Mouse (Mus musculus) cerebral cortex, adult 2 months (tissue): ENCODE results near the gene Vmn1r117.

Source experiments
- WGBS: fragments of 180-500 bp; shearing (Covaris S2); methylation state at CpG from one replicate; pipeline ENCODE4 v1.1.7; 2018; 5-methylcytosine and 5-hydroxymethylcytosine counted together

Vmn1r117 gene

DNA sequence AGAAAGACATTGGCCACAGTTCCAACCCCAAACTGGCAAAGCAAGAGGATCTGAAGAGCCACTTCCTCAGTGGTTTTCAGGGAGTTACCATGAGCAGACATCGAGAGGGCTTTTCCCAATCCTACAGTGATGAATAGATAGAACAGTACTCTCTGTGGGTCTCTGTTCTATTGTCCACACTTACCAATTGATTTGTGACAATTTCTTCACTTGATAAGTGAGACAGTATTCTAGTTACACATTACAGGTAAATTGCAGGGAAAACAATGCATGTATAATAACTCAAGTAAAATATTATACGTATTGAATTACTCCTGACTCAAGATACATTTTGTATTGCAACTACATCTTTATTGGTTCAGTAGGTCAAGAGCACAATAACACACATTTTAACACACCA, at the start of gene Vmn1r117:
Vmn1r117 (minus strand) TSS at position 101 of the 400 bp plus-strand sequence.
- no CpG with 5 or more reads among the region's 2 CpGs for WGBS

DNA sequence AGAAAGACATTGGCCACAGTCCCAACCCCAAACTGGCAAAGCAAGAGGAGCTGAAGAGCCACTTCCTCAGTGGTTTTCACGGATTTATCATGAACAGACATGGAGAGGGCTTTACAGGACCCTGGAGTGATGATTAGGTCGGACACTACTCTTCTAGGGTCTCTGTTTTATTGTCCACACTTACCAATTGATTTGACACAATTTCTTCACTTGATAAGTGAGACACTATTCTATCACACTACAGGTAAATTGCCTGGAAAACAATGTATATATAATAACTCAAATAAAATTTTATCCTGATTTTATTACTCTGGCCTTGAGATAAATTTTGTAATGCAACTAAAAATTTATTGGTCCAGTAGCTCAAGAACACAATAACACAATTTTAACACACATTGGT, 28.3 kb upstream of the Vmn1r117 start, which contains the start of gene Vmn1r118:
Vmn1r118 (minus strand) TSS at position 101 of the 400 bp plus-strand sequence.
- WGBS: no CpG with 5 or more reads among the region's 2 CpGs

DNA sequence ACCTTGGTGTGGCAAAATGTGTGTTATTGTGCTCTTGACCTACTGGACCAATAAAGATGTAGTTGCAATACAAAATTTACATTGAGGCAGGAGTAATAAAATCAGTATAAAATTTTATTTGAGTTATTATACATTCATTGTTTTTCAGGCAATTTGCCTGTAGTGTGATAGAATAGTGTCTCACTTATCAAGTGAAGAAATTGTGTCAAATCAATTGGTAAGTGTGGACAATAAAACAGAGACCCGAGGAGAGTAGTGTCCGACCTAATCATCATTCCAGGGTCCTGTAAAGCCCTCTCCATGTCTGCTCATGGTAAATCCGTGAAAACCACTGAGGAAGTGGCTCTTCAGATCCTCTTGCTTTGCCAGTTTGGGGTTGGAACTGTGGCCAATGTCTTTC, 12.0 kb downstream of the Vmn1r117 start, which contains the start of gene Vmn1r116:
Vmn1r116 (plus strand) TSS at position 301 of the 400 bp plus-strand sequence.
- 60% methylated on average over 3 of the region's 3 CpGs for WGBS

DNA sequence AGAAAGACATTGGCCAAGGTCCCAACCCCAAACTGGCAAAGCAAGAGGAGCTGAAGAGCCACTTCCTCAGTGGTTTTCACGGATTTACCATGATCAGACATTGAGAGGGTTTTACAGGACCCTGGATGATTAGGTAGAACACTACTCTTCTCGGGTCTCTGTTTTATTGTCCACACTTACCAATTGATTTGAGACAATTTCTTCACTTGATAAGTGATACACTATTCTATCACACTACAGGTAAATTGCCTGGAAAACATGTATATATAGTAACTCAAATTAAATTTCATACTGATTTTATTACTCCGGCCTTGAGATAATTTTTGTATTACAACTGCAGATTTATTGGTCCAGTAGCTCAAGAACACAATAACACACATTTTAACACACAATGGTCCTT, 39.0 kb downstream of the Vmn1r117 start, which contains the start of gene Vmn1r115:
Vmn1r115 (minus strand) TSS at position 101 of the 400 bp plus-strand sequence.
- 92% methylated on average over 1 of the region's 3 CpGs for WGBS
